Mouse (Mus musculus): ENCODE results near the gene Vmn1r76. TPM values are rescaled to one million over a fixed set of nuclear protein-coding genes. Genes with fewer than 3 reads are reported as not detected.

Gene Vmn1r76
- total RNA-seq (2015; ENCODE audit: low replicate concordance) (not detected in 2 replicates), total RNA-seq (2017; ENCODE audit: low replicate concordance) (not detected in 2 replicates)

GRCm38 (mm10) chr7:11938113-11938512, at the start of gene Vmn1r76:
Gene Vmn1r76, minus strand, starts transcription at chr7:11938213.
- ATAC-seq (replicated peaks; ENCODE audit: low FRiP score, poor library complexity, severe bottlenecking) = no peak

DNA sequence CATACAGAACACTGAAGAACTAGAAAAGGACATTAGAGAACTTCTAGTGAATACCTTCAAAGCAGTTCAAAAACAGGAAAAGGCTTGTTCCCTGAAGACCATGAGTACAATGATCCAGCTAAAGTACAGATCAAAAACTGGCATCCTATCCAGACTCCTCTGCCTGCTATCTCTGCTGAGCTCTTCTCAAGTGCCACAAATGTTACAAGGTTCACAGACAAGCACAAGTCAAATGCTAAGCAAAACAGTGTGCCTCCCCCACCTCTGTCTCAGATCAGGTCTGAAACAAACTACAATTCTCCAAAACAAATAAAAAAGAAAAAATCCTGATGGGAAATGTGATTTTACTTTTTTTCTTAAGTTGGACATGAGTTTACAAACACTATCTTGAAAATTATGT, 34.6 kb upstream of the Vmn1r76 start:
- no peak for ATAC-seq (replicated peaks; ENCODE audit: low FRiP score, poor library complexity, severe bottlenecking)

GRCm38 (mm10) chr7:11947991-11948390, 10.0 kb upstream of the Vmn1r76 start:
- ATAC-seq (replicated peaks; ENCODE audit: low FRiP score, poor library complexity, severe bottlenecking) = no peak

- ATAC-seq (replicated peaks; ENCODE audit: low FRiP score, poor library complexity, severe bottlenecking) = no peak
Observed at GRCm38 (mm10) chr7:11874330-11874729, 63.7 kb downstream of the Vmn1r76 start, which contains the start of gene Vmn1r75. Gene Vmn1r75, plus strand, starts transcription at chr7:11874630.

Other genes with a start within 250 kb of the Vmn1r76 start
- gene Vmn1r73, start 207.9 kb downstream of the Vmn1r76 start, total RNA-seq (2015; ENCODE audit: low replicate concordance) = not detected in 2 replicates
- not detected in 2 replicates for gene Vmn1r73, start 207.9 kb downstream of the Vmn1r76 start, total RNA-seq (2017; ENCODE audit: low replicate concordance)
- gene Vmn1r74, start 104.2 kb downstream of the Vmn1r76 start, total RNA-seq (2015; ENCODE audit: low replicate concordance) = not detected in 2 replicates
- gene Vmn1r74, start 104.2 kb downstream of the Vmn1r76 start, total RNA-seq (2017; ENCODE audit: low replicate concordance) = not detected in 2 replicates
- gene Vmn1r75, start 63.6 kb downstream of the Vmn1r76 start, total RNA-seq (2015; ENCODE audit: low replicate concordance) = not detected in 2 replicates
- not detected in 2 replicates for gene Vmn1r75, start 63.6 kb downstream of the Vmn1r76 start, total RNA-seq (2017; ENCODE audit: low replicate concordance)
- not detected in 2 replicates for gene Vmn1r77, start 98.5 kb upstream of the Vmn1r76 start, total RNA-seq (2015; ENCODE audit: low replicate concordance)
- gene Vmn1r77, start 98.5 kb upstream of the Vmn1r76 start, total RNA-seq (2017; ENCODE audit: low replicate concordance) = not detected in 2 replicates
- not detected in 2 replicates for gene Vmn1r78, start 212.0 kb upstream of the Vmn1r76 start, total RNA-seq (2015; ENCODE audit: low replicate concordance)
- gene Vmn1r78, start 212.0 kb upstream of the Vmn1r76 start, total RNA-seq (2017; ENCODE audit: low replicate concordance) = not detected in 2 replicates
- not detected in 2 replicates for gene Vmn1r79, start 233.1 kb upstream of the Vmn1r76 start, total RNA-seq (2015; ENCODE audit: low replicate concordance)
- not detected in 2 replicates for gene Vmn1r79, start 233.1 kb upstream of the Vmn1r76 start, total RNA-seq (2017; ENCODE audit: low replicate concordance)